Mouse (Mus musculus) heart, embryonic 15.5 days (tissue): Measurements from ENCODE around the gene Brap. TPM values are rescaled to one million over a fixed set of nuclear protein-coding genes. Genes with fewer than 3 reads are reported as not detected.
"Not testable (repeated sequence)": the region's sequence is repeated elsewhere in the genome, so short reads cannot be mapped to it uniquely, and the experiment has no call there.

Experiments
- ATAC-seq: fragments of 200-750 bp; cut with Nextera tagmentation; replicated peaks from 2 replicates; pipeline ENCODE4 v1.8.0; 2017; ENCODE audit warnings: low read depth, moderate TSS enrichment; ENCODE audit not compliant: insufficient number of reproducible peaks, insufficient read depth, low FRiP score
- H3K27ac ChIP-seq: fragments of 300-500 bp; sonication (generic); 2 replicates; pipeline ENCODE4 v1.5.1; 2015; ENCODE audit warnings: mild to moderate bottlenecking, inconsistent platforms
- H3K27me3 ChIP-seq: fragments of 300-500 bp; sonication (generic); 2 replicates; pipeline ENCODE4 v1.6.1; 2015; ENCODE audit warnings: inconsistent platforms
- H3K36me3 ChIP-seq: fragments of 300-500 bp; sonication (generic); 2 replicates; pipeline ENCODE4 v1.6.1; 2015; ENCODE audit warnings: mild to moderate bottlenecking, inconsistent platforms
- H3K4me1 ChIP-seq: fragments of 300-500 bp; sonication (generic); replicated peaks from 2 replicates; pipeline ENCODE4 v1.6.1; 2015; ENCODE audit warnings: inconsistent platforms
- H3K4me2 ChIP-seq: fragments of 300-500 bp; sonication (generic); 2 replicates; pipeline ENCODE4 v1.6.1; 2015; ENCODE audit warnings: inconsistent platforms, mild to moderate bottlenecking, moderate library complexity
- H3K4me3 ChIP-seq: fragments of 300-500 bp; sonication (generic); 2 replicates; pipeline ENCODE4 v1.5.1; 2015; ENCODE audit warnings: mild to moderate bottlenecking, inconsistent platforms
- H3K9ac ChIP-seq: fragments of 300-500 bp; sonication (generic); 2 replicates; pipeline ENCODE4 v1.6.1; 2015; ENCODE audit warnings: mild to moderate bottlenecking, inconsistent platforms
- H3K9me3 ChIP-seq: fragments of 300-500 bp; sonication (generic); replicated peaks from 2 replicates; pipeline ENCODE4 v1.6.1; 2016; ENCODE audit warnings: inconsistent platforms
- WGBS: fragments of 180-500 bp; shearing (Covaris S2); methylation state at CpG from one replicate; pipeline ENCODE4 v1.1.7; 2015; ENCODE audit warnings: mixed read lengths; 5-methylcytosine and 5-hydroxymethylcytosine counted together
- polyA plus RNA-seq: library from polyadenylated mRNA; unstranded; fragments of >200 nt; fragmentation: Nextera tagmentation; extraction: Ambion mirVana; gene quantifications from 2 replicates; pipeline ENCODE4 v1.2.1, GENCODE M21; 2015

The Brap gene
- polyA plus RNA-seq, 1 experiment from 2014 or later, result 22.7 TPM

GRCm38 (mm10) chr5:121670412-121670811, 10.0 kb downstream of the Brap start:
- Histone ChIP-seq H3K27ac (no peak overlapping the region), H3K9me3 (no peaks in the 10 kb centered on the region; the same call in 1 of the 2 replicates), H3K4me2 (no peak overlapping the region), H3K4me3 (no peak overlapping the region), H3K9ac (no peak overlapping the region), H3K36me3 (peaks cover 37% of the 10 kb centered on the region), H3K4me1 (no peaks in the 10 kb centered on the region), H3K27me3 (no peaks in the 10 kb centered on the region)
- WGBS, result 78% methylated on average over 3 of the region's 3 CpGs
- ATAC-seq, result no peak

GRCm38 (mm10) chr5:121682250-121682649, 21.9 kb downstream of the Brap start:
- Histone ChIP-seq H3K4me2 (no peak overlapping the region), H3K36me3 (peaks cover 81% of the 10 kb centered on the region), H3K9me3 (no peaks in the 10 kb centered on the region), H3K27me3 (no peaks in the 10 kb centered on the region), H3K4me1 (peaks cover 25% of the 10 kb centered on the region), H3K9ac (no peak overlapping the region), H3K27ac (no peak overlapping the region), H3K4me3 (no peak overlapping the region)
- ATAC-seq, result 0 out of 2 replicates have a peak, but pooled peaks have one; percentile 50
- 94% methylated on average over 2 of the region's 2 CpGs for WGBS

GRCm38 (mm10) chr5:121685495-121685894, 25.1 kb downstream of the Brap start:
- ATAC-seq, result 0 out of 2 replicates have a peak, but pooled peaks have one; percentile 38
- Histone ChIP-seq H3K27me3 (no peaks in the 10 kb centered on the region), H3K27ac (peak overlapping the region; percentile 42), H3K9ac (no peak overlapping the region), H3K36me3 (peaks cover 51% of the 10 kb centered on the region), H3K4me3 (no peak overlapping the region), H3K9me3 (no peaks in the 10 kb centered on the region), H3K4me1 (peaks cover 25% of the 10 kb centered on the region), H3K4me2 (no peak overlapping the region)
- whole genome bisulfite sequencing, result 66% methylated on average over 6 of the region's 6 CpGs

GRCm38 (mm10) chr5:121686113-121686898, 25.9 kb downstream of the Brap start:
- Histone ChIP-seq H3K27me3 (no peaks in the 10 kb centered on the region), H3K27ac (peak overlapping the region; percentile 42), H3K36me3 (peaks cover 44% of the 10 kb centered on the region), H3K9me3 (no peaks in the 10 kb centered on the region), H3K9ac (no peak overlapping the region), H3K4me3 (no peak overlapping the region), H3K4me2 (peak overlapping the region; percentile 29), H3K4me1 (peaks cover 28% of the 10 kb centered on the region)
- ATAC-seq, result no peak
- 37% methylated on average over 15 of the region's 15 CpGs for WGBS

GRCm38 (mm10) chr5:121690482-121691211, 30.3 kb downstream of the Brap start:
- Histone ChIP-seq H3K4me3 (no peak overlapping the region), H3K36me3 (0 out of 2 replicates have a peak, but pooled peaks cover 4% of the 10 kb centered on the region), H3K4me1 (peaks cover 13% of the 10 kb centered on the region), H3K4me2 (no peak overlapping the region), H3K27ac (no peak overlapping the region; the same call in 1 of the 2 replicates), H3K27me3 (no peaks in the 10 kb centered on the region), H3K9ac (no peak overlapping the region), H3K9me3 (no peaks in the 10 kb centered on the region)
- 72% methylated on average over 7 of the region's 7 CpGs for WGBS
- ATAC-seq, result no peak

- H3K4me3 ChIP-seq, result not testable (repeated sequence)
- WGBS, result 91% methylated on average over 7 of the region's 7 CpGs
These were observed 31.1 kb downstream of the Brap start for GRCm38 (mm10) chr5:121691436-121691835.

GRCm38 (mm10) chr5:121692897-121693296, 32.5 kb downstream of the Brap start:
- H3K4me3 ChIP-seq, result no peak overlapping the region

More at GRCm38 (mm10) chr5:121691436-121691835, 31.1 kb downstream of the Brap start:
- not testable (repeated sequence) for H3K36me3 ChIP-seq, H3K9me3 ChIP-seq, ATAC-seq, H3K9ac ChIP-seq, H3K4me2 ChIP-seq, H3K27me3 ChIP-seq, H3K27ac ChIP-seq, H3K4me1 ChIP-seq

GRCm38 (mm10) chr5:121696761-121697160, 36.4 kb downstream of the Brap start:
- Histone ChIP-seq H3K4me1 (peaks cover 16% of the 10 kb centered on the region), H3K9me3 (no peaks in the 10 kb centered on the region), H3K36me3 (no peaks in the 10 kb centered on the region), H3K9ac (no peak overlapping the region), H3K4me2 (no peak overlapping the region), H3K27me3 (no peaks in the 10 kb centered on the region), H3K4me3 (no peak overlapping the region), H3K27ac (no peak overlapping the region)
- 63% methylated on average over 6 of the region's 6 CpGs for WGBS
- no peak for ATAC-seq

More at GRCm38 (mm10) chr5:121692897-121693296, 32.5 kb downstream of the Brap start:
- H3K27ac ChIP-seq, result no peak overlapping the region
- H3K9me3 ChIP-seq, result no peaks in the 10 kb centered on the region
- no peaks in the 10 kb centered on the region for H3K27me3 ChIP-seq
- WGBS, result 72% methylated on average over 4 of the region's 4 CpGs
- H3K4me2 ChIP-seq, result no peak overlapping the region
- H3K36me3 ChIP-seq, result no peaks in the 10 kb centered on the region
- 0 out of 2 replicates have a peak, but pooled peaks cover 3% of the 10 kb centered on the region for H3K4me1 ChIP-seq
- H3K9ac ChIP-seq, result no peak overlapping the region
- no peak for ATAC-seq

GRCm38 (mm10) chr5:121699891-121700290, 39.5 kb downstream of the Brap start:
- H3K27me3 ChIP-seq, result no peaks in the 10 kb centered on the region
- no peak for ATAC-seq
- 45% methylated on average over 5 of the region's 5 CpGs for WGBS
- peaks cover 22% of the 10 kb centered on the region for H3K4me1 ChIP-seq
- peak overlapping the region; percentile 65 for H3K4me2 ChIP-seq
- H3K27ac ChIP-seq, result peak overlapping the region; percentile 80
- H3K9ac ChIP-seq, result no peak overlapping the region
- no peaks in the 10 kb centered on the region for H3K36me3 ChIP-seq
- no peaks in the 10 kb centered on the region for H3K9me3 ChIP-seq
- no peak overlapping the region for H3K4me3 ChIP-seq

- H3K27ac ChIP-seq, result peak overlapping the region; percentile 80
- H3K36me3 ChIP-seq, result no peaks in the 10 kb centered on the region
- no peak for ATAC-seq
- peak overlapping the region; percentile 34 for H3K4me3 ChIP-seq
- H3K27me3 ChIP-seq, result no peaks in the 10 kb centered on the region
- H3K4me1 ChIP-seq, result peaks cover 25% of the 10 kb centered on the region
- peak overlapping the region; percentile 60 for H3K9ac ChIP-seq
- H3K9me3 ChIP-seq, result no peaks in the 10 kb centered on the region
- 12% methylated on average over 11 of the region's 11 CpGs for WGBS
- H3K4me2 ChIP-seq, result peak overlapping the region; percentile 65
These were observed 40.1 kb downstream of the Brap start for GRCm38 (mm10) chr5:121700496-121700895.

- ATAC-seq, result no peak
- no peaks in the 10 kb centered on the region for H3K27me3 ChIP-seq
- 41% methylated on average over 8 of the region's 8 CpGs for WGBS
- no peaks in the 10 kb centered on the region for H3K9me3 ChIP-seq
- no peaks in the 10 kb centered on the region for H3K36me3 ChIP-seq
- H3K27ac ChIP-seq, result no peak overlapping the region
- H3K4me3 ChIP-seq, result no peak overlapping the region
- no peak overlapping the region for H3K4me2 ChIP-seq
- H3K9ac ChIP-seq, result no peak overlapping the region
- peaks cover 25% of the 10 kb centered on the region for H3K4me1 ChIP-seq
These were observed 40.9 kb downstream of the Brap start for GRCm38 (mm10) chr5:121701111-121701769.
